Mouse (Mus musculus): ENCODE data around the gene Fam151b.

DNA sequence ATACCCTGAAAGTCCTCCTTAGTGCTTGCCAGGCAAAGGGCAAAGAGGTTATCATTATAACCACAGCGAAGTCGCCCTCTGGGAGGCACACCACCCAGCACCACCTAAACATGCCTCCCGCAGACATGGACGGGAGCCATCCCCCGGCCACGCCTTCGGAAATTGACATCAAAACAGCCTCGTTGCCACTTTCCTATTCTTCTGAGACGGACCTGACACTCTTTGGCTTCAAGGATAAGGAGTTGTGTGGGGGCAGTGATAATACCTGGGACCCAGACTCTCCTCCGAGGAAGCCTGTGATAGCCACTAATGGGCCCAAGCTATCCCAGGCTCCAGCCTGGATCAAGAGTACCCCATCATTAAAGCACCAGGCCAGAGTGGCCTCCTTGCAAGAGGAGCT, 45.2 kb downstream of the Fam151b start:
- no peak for TF ChIP-seq ZC3H11A (IDR thresholded peaks at IDR 0.05; ENCODE audit: borderline replicate concordance, low read depth, low read length)
- TF ChIP-seq MAFK (IDR thresholded peaks at IDR 0.05; ENCODE audit: insufficient read depth, low read depth, low read length) = no peak
- TF ChIP-seq ZNF384 (IDR thresholded peaks at IDR 0.05; ENCODE audit: low read depth, low read length) = no peak
